Mouse (Mus musculus) thymus, adult 2 months (tissue): ENCODE data around the gene Capn9.

ENCODE experiments used
- CTCF ChIP-seq: fragments of 200-500 bp; IDR thresholded peaks from 2 replicates; pipeline ENCODE4 v1.5.1; 2012; ENCODE audit warnings: mild to moderate bottlenecking, control low read depth, low read length, moderate library complexity, borderline replicate concordance; ENCODE audit not compliant: control insufficient read depth, poor library complexity, insufficient read depth; ENCODE audit errors: extremely low read depth
- POLR2A ChIP-seq: fragments of 200-500 bp; IDR thresholded peaks from 2 replicates; pipeline ENCODE4 v1.6.1; 2012; ENCODE audit warnings: mild to moderate bottlenecking, low read length, control low read depth, moderate library complexity; ENCODE audit not compliant: control insufficient read depth, poor library complexity, insufficient read depth; ENCODE audit errors: extremely low read depth

DNA sequence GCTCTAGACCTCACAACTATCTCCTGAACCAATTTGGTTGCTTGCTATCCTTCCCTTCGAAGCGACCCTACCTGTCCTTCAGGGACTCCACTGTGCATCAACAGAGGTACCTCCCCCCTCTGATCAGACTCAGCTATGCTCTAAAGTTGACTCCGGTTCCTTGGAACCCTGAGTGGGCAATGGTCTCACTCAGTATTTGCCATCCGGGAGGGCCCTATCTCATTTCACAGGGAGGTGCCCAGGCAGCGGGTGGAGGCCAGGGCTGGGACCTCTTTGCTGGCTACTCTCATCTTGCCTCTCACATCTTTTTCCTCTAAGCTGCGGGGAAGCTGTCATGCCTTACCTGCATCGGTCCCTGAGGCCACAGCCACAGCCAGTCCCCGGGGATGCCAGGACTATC, at the start of gene Capn9:
- TF ChIP-seq CTCF (no peak), POLR2A (no peak)
